Mouse (Mus musculus): ENCODE data around the gene Btbd17. TPM values are rescaled to one million over a fixed set of nuclear protein-coding genes. Genes with fewer than 3 reads are reported as not detected.

Gene Btbd17
- total RNA-seq, 2 experiments from 2014 or later = 0.17 to 0.25 TPM

DNA sequence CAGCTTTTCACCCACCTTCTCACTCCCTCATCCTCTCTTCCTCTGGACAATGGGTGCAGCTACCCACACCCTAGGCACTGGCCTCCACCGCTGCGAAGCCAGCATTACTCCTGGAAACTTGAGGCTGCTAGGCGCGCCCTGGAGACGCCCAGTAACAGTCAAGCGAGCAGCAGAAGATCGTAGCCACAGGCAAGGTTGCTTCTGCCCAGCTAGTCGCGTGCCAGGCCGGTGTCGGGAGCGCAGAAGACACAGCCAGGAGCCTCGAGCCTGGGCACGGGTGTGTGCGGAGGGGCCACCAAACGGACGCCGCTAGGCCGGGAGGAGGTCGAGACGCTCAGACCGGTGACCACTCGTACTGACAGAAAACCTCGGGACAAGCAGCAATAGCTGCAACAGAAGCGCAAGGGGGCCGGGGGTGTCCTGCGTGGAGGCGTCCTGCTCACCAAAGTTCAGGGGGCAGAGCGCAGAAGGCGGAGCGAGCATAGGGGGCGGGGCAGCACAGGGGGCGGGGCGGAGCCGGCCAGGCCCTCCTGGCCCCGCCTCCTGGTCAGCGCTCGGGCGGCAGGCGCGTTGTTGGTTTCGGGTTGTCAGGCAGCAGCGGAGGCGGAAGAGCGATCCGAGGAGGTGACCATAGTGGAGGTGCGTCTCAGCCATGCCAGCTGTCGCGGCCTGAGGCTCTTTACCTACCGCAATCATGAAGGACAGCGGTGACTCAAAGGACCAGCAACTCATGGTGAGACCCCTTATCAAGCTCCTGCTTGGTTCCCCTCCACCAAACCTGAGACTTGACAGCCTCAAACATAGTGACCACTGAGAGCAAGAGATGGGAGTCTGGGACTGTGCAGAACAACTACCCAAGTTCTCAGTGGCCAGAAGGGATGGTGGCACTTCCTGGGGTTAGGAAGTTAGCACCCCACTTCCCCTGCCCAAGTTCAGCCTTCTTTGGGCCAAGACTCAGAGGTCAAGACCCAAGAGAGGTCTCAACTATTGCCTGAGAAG lies 30.6 kb downstream of the Btbd17 start, which contains the start of gene Kif19a:
Gene Kif19a (plus strand): TSS at position 569 of the 999 bp plus-strand sequence.
- DNase-seq = peak; percentile 65

- no peak for DNase-seq
Measured at GRCm38 (mm10) chr11:114747564-114748138, 48.1 kb downstream of the Btbd17 start.

GRCm38 (mm10) chr11:114745134-114745533 lies 50.6 kb downstream of the Btbd17 start:
- peak; percentile 97 for DNase-seq

- no peak for DNase-seq
Measured at GRCm38 (mm10) chr11:114741451-114741850, 54.3 kb downstream of the Btbd17 start.

Other genes with a start within 250 kb of the Btbd17 start
- 100 to 1,000 TPM; 922 to 952 TPM for gene Rpl38, start 127.4 kb downstream of the Btbd17 start, total RNA-seq (2021)
- 10 to 100 TPM; 27.4 to 27.7 TPM for gene Ttyh2, start 120.5 kb downstream of the Btbd17 start, total RNA-seq (2021)
- under 1 TPM; 0.79 to 0.88 TPM for gene Dnaic2, start 68.5 kb downstream of the Btbd17 start, total RNA-seq (2021)
- gene Kif19a, start 30.6 kb downstream of the Btbd17 start, total RNA-seq (2021) = under 1 TPM; 0.26 to 0.81 TPM
- gene Gpr142, start 3.0 kb upstream of the Btbd17 start, total RNA-seq (2021) = not detected
- 10 to 100 TPM; 11.9 to 12.1 TPM for gene Gprc5c, start 55.2 kb upstream of the Btbd17 start, total RNA-seq (2021)
- gene Cd300a, start 94.1 kb upstream of the Btbd17 start, total RNA-seq (2021) = under 1 TPM; 0.79 to 0.83 TPM
- under 1 TPM; 0.19 to 0.32 TPM for gene Cd300lb, start 138.4 kb upstream of the Btbd17 start, total RNA-seq (2021)
- gene Cd300c, start 173.2 kb upstream of the Btbd17 start, total RNA-seq (2021) = not detected
- gene Cd300ld, start 194.0 kb upstream of the Btbd17 start, total RNA-seq (2021) = under 1 TPM; 0.29 to 0.41 TPM
- gene Cd300c2, start 205.9 kb upstream of the Btbd17 start, total RNA-seq (2021) = 1 to 10 TPM in 1 of 2 experiments, under 1 TPM in 1; 0.97 to 1.1 TPM
- gene Cd300ld2, start 220.2 kb upstream of the Btbd17 start, total RNA-seq (2021) = not detected
- not detected for gene Cd300ld4, start 231.1 kb upstream of the Btbd17 start, total RNA-seq (2021)
- gene Cd300ld5, start 241.8 kb upstream of the Btbd17 start, total RNA-seq (2021) = under 1 TPM in 1 of 2 experiments, not detected in 1; 0.79 TPM